Mouse (Mus musculus) forebrain, embryonic 13.5 days (tissue): ENCODE measurements around the gene Pcdh15. TPM values are rescaled to one million over a fixed set of nuclear protein-coding genes. Genes with fewer than 3 reads are reported as not detected.
A peak's percentile ranks its signal among the peaks of the same experiment; 100 is the strongest.

Source experiments
- ATAC-seq: fragments of 200-750 bp; cut with Nextera tagmentation; 2 replicates; pipeline ENCODE4 v1.8.0; 2017
- H3K27ac ChIP-seq: fragments of 300-500 bp; sonication (generic); 2 replicates; pipeline ENCODE4 v1.5.1; 2015; ENCODE audit warnings: inconsistent platforms, mild to moderate bottlenecking, moderate library complexity
- H3K27me3 ChIP-seq: fragments of 300-500 bp; sonication (generic); 2 replicates; pipeline ENCODE4 v1.6.1; 2015; ENCODE audit warnings: mild to moderate bottlenecking, inconsistent platforms
- H3K36me3 ChIP-seq: fragments of 300-500 bp; sonication (generic); 2 replicates; pipeline ENCODE4 v1.6.1; 2015; ENCODE audit warnings: mild to moderate bottlenecking, inconsistent platforms; ENCODE audit not compliant: poor library complexity, severe bottlenecking
- H3K4me1 ChIP-seq: fragments of 300-500 bp; sonication (generic); 2 replicates; pipeline ENCODE4 v1.6.1; 2015; ENCODE audit warnings: inconsistent platforms
- H3K4me2 ChIP-seq: fragments of 300-500 bp; sonication (generic); 2 replicates; pipeline ENCODE4 v1.6.1; 2015; ENCODE audit warnings: inconsistent platforms, mild to moderate bottlenecking, moderate library complexity
- H3K4me3 ChIP-seq: fragments of 300-500 bp; sonication (generic); 2 replicates; pipeline ENCODE4 v1.5.1; 2015; ENCODE audit warnings: mild to moderate bottlenecking, inconsistent platforms
- H3K9ac ChIP-seq: fragments of 300-500 bp; sonication (generic); 2 replicates; pipeline ENCODE4 v1.6.1; 2015; ENCODE audit warnings: mild to moderate bottlenecking, inconsistent platforms
- H3K9me3 ChIP-seq: fragments of 300-500 bp; sonication (generic); replicated peaks from 2 replicates; pipeline ENCODE4 v1.6.1; 2016; ENCODE audit warnings: inconsistent platforms
- WGBS: fragments of 180-500 bp; shearing (Covaris S2); methylation state at CpG from one replicate; pipeline ENCODE4 v1.1.7; 2015; 5-methylcytosine and 5-hydroxymethylcytosine counted together
- polyA plus RNA-seq: library from polyadenylated mRNA; unstranded; fragments of >200 nt; fragmentation: Nextera tagmentation; extraction: Ambion mirVana; gene quantifications from 2 replicates; pipeline ENCODE4 v1.2.1, GENCODE M21; 2015

Gene Pcdh15
- polyA plus RNA-seq, 1 experiment from 2014 or later = 1.9 TPM

DNA sequence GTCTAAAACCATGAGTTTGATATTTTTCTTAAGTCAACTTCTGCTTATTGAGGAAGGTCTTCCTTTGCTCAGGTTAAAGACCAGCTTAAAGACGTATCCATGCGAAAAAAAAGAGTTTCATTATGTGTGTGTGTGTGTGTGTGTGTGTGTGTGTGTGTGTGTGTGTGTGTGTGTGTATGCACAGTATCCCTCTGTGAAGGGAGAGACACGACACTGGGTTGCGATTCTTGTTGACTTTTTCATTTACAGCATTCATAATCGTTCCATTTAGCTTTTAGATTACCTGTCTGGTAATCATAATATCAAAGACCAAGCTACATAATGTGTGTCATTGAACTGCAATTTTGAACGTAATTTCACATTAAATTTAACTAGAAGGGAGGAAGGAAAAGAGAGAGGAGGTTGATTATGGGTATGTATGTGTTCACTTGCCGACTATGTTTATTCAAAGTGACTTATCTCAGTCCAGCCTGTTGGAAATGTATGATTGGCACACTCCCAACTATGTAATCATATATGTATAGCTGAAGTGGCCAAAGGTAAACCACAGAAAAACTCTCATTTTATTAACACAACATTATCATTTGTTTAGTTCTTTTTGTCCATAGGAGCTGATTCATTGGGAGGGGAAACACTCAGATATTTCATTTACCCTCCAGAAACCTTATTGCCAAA lies 626.6 kb downstream of the Pcdh15 start:
- H3K4me2 ChIP-seq = no peak overlapping the region
- no peaks in the 10 kb centered on the region for H3K36me3 ChIP-seq
- WGBS = 85% methylated on average over 7 of the region's 7 CpGs
- no peaks in the 10 kb centered on the region for H3K4me1 ChIP-seq
- H3K4me3 ChIP-seq = no peak overlapping the region
- no peak overlapping the region for H3K27ac ChIP-seq
- H3K9ac ChIP-seq = no peak overlapping the region
- ATAC-seq = no peak
- H3K27me3 ChIP-seq = no peaks in the 10 kb centered on the region
- H3K9me3 ChIP-seq = no peaks in the 10 kb centered on the region

DNA sequence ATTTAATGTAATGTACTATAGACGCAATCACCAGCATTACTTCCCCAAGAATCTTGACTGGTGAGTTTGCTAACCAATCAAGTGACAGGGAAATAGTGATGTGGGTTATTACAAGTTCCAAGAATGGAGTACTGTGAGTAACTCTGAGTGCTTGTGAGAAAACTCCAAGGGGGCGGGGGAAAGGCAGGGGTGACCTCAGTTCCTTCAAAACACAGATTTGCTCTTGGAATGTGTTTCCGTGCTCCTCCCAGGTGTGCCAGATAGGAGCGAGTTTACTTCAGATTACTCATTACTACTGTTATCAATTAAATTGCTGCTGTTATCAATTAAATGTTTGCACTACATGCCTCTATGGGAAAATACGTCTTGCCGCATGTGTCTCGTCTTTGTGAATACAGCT lies 634.1 kb downstream of the Pcdh15 start:
- no peaks in the 10 kb centered on the region for H3K27me3 ChIP-seq

GRCm38 (mm10) chr10:73749021-73749420 lies 649.9 kb downstream of the Pcdh15 start:
- no peak for ATAC-seq
- no peak overlapping the region for H3K4me3 ChIP-seq
- H3K36me3 ChIP-seq = no peaks in the 10 kb centered on the region
- H3K9ac ChIP-seq = no peak overlapping the region
- peaks cover 5% of the 10 kb centered on the region; the same call in 1 of the 2 replicates for H3K4me1 ChIP-seq
- no peaks in the 10 kb centered on the region for H3K9me3 ChIP-seq
- no peak overlapping the region for H3K27ac ChIP-seq
- 25% methylated on average over 2 of the region's 2 CpGs for WGBS
- H3K27me3 ChIP-seq = no peaks in the 10 kb centered on the region
- no peak overlapping the region for H3K4me2 ChIP-seq

More for the DNA sequence above, 634.1 kb downstream of the Pcdh15 start:
- Histone ChIP-seq H3K9me3 (no peaks in the 10 kb centered on the region), H3K4me2 (no peak overlapping the region), H3K4me3 (no peak overlapping the region), H3K36me3 (no peaks in the 10 kb centered on the region), H3K27ac (no peak overlapping the region), H3K9ac (no peak overlapping the region), H3K4me1 (no peaks in the 10 kb centered on the region)
- WGBS = 89% methylated on average over 7 of the region's 7 CpGs
- ATAC-seq = no peak

DNA sequence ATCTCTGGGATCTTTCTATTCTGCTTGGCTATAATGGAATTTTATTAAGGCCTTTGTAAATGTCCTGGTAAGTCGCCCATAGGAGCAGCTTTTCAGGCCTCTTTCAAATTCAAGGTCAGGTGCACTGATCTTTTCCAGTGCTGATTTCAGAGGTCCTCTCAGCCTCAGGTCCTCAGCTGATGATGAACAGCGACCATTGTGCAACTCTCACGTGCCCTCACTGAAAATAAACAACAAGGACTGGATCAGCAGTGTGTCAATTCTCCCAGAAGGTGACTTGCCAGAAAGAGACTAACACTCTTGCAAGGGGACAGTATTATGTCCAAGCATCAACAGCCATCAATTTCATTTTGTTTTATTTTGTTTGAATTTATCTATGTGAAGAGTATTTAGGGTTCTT lies 654.7 kb downstream of the Pcdh15 start:
- H3K4me2 ChIP-seq = no peak overlapping the region
- no peak overlapping the region for H3K27ac ChIP-seq
- no peak overlapping the region for H3K4me3 ChIP-seq
- H3K4me1 ChIP-seq = peaks cover 4% of the 10 kb centered on the region; the same call in 1 of the 2 replicates
- no peak overlapping the region for H3K9ac ChIP-seq
- H3K9me3 ChIP-seq = no peaks in the 10 kb centered on the region
- no peaks in the 10 kb centered on the region for H3K27me3 ChIP-seq
- 62% methylated on average over 3 of the region's 3 CpGs for WGBS
- no peaks in the 10 kb centered on the region for H3K36me3 ChIP-seq
- ATAC-seq = no peak

DNA sequence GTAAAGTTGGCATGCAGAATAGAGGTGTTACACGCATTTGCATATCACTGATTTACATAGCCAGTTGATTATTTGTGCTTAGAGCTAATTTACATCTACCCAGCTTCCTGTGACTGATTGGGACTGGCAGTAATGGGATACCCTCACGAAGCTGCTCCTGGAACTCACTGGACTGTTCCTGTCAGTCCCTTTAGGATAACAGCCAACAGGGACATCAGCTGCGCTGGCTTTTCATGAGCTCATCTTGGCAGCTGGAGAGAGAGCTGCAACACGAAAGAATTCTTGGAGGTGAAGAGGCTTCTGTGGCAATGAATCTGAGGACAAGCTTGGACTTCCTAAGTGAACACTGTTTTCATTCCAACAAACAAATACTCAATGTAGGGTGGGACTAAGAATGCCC lies 683.8 kb downstream of the Pcdh15 start:
- Histone ChIP-seq H3K9ac (no peak overlapping the region), H3K27ac (no peak overlapping the region), H3K9me3 (no peaks in the 10 kb centered on the region), H3K4me2 (no peak overlapping the region), H3K27me3 (no peaks in the 10 kb centered on the region), H3K36me3 (no peaks in the 10 kb centered on the region), H3K4me1 (no peaks in the 10 kb centered on the region), H3K4me3 (no peak overlapping the region)
- 55% methylated on average over 4 of the region's 4 CpGs for WGBS
- ATAC-seq = no peak

GRCm38 (mm10) chr10:73788163-73788562 lies 689.0 kb downstream of the Pcdh15 start:
- Histone ChIP-seq H3K27me3 (no peaks in the 10 kb centered on the region), H3K4me3 (no peak overlapping the region), H3K9me3 (no peaks in the 10 kb centered on the region), H3K9ac (no peak overlapping the region), H3K4me1 (no peaks in the 10 kb centered on the region), H3K36me3 (no peaks in the 10 kb centered on the region), H3K4me2 (no peak overlapping the region), H3K27ac (no peak overlapping the region)
- WGBS = 71% methylated on average over 3 of the region's 3 CpGs
- no peak for ATAC-seq

GRCm38 (mm10) chr10:73805069-73805468 lies 705.9 kb downstream of the Pcdh15 start:
- no peak for ATAC-seq
- Histone ChIP-seq H3K4me3 (no peak overlapping the region), H3K4me2 (no peak overlapping the region), H3K36me3 (no peaks in the 10 kb centered on the region), H3K9me3 (no peaks in the 10 kb centered on the region), H3K27ac (no peak overlapping the region), H3K4me1 (no peaks in the 10 kb centered on the region), H3K9ac (no peak overlapping the region), H3K27me3 (no peaks in the 10 kb centered on the region)
- WGBS = 88% methylated on average over 4 of the region's 4 CpGs

DNA sequence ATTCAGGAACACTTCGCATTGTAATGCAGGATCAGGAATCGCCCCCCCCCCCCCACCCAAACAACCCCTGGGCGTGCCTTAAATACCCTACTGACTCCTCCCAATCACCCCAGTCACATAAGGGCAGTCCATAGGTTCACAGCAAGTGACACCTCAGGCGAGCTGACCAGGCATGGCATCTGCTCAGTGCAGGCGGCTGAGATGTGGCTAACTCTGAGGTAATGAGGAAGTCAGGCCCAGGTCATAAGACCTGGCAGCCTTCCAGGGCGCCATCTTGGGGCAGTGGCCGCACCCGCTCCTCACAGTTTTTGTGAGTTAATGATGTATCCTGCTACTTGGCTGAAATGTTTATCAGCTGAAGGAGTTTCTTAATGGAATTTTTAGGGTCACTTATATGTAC lies 713.2 kb downstream of the Pcdh15 start:
- H3K27ac ChIP-seq = no peak overlapping the region
- H3K4me3 ChIP-seq = no peak overlapping the region
- H3K9me3 ChIP-seq = no peaks in the 10 kb centered on the region
- H3K27me3 ChIP-seq = no peaks in the 10 kb centered on the region
- no peak overlapping the region for H3K4me2 ChIP-seq
- WGBS = 78% methylated on average over 8 of the region's 8 CpGs
- no peak for ATAC-seq
- H3K4me1 ChIP-seq = no peaks in the 10 kb centered on the region
- no peaks in the 10 kb centered on the region for H3K36me3 ChIP-seq
- H3K9ac ChIP-seq = no peak overlapping the region

GRCm38 (mm10) chr10:73821657-73822583 lies 722.8 kb downstream of the Pcdh15 start:
- H3K4me3 ChIP-seq = peak overlapping the region; percentile 31
- H3K4me2 ChIP-seq = peak overlapping the region; percentile 63
- WGBS = 13% methylated on average over 22 of the region's 22 CpGs
- no peak overlapping the region for H3K27ac ChIP-seq
- H3K4me1 ChIP-seq = peaks cover 18% of the 10 kb centered on the region
- H3K9me3 ChIP-seq = no peaks in the 10 kb centered on the region
- H3K9ac ChIP-seq = peak overlapping the region; percentile 46
- H3K36me3 ChIP-seq = no peaks in the 10 kb centered on the region
- ATAC-seq = peak; percentile 92
- no peaks in the 10 kb centered on the region for H3K27me3 ChIP-seq

- Histone ChIP-seq H3K4me2 (no peak overlapping the region), H3K9me3 (no peaks in the 10 kb centered on the region), H3K4me3 (no peak overlapping the region), H3K4me1 (peaks cover 18% of the 10 kb centered on the region), H3K9ac (no peak overlapping the region), H3K27me3 (no peaks in the 10 kb centered on the region), H3K36me3 (no peaks in the 10 kb centered on the region), H3K27ac (no peak overlapping the region)
- no peak for ATAC-seq
- 72% methylated on average over 4 of the region's 4 CpGs for WGBS
Observed at GRCm38 (mm10) chr10:73823214-73823613, 724.1 kb downstream of the Pcdh15 start.

GRCm38 (mm10) chr10:73826354-73826753 lies 727.2 kb downstream of the Pcdh15 start:
- H3K36me3 ChIP-seq = no peaks in the 10 kb centered on the region
- H3K9me3 ChIP-seq = no peaks in the 10 kb centered on the region
- no peaks in the 10 kb centered on the region for H3K27me3 ChIP-seq
- no peak overlapping the region for H3K4me3 ChIP-seq
- no peak overlapping the region for H3K27ac ChIP-seq
- WGBS = 47% methylated on average over 8 of the region's 8 CpGs
- no peak; the same call in 1 of the 2 replicates for ATAC-seq
- H3K9ac ChIP-seq = no peak overlapping the region
- H3K4me2 ChIP-seq = peak overlapping the region; percentile 19; the same call in 1 of the 2 replicates
- peaks cover 16% of the 10 kb centered on the region for H3K4me1 ChIP-seq

GRCm38 (mm10) chr10:73828781-73829180 lies 729.6 kb downstream of the Pcdh15 start:
- H3K4me2 ChIP-seq = no peak overlapping the region
- H3K36me3 ChIP-seq = no peaks in the 10 kb centered on the region
- no peak for ATAC-seq
- H3K9me3 ChIP-seq = no peaks in the 10 kb centered on the region
- no peak overlapping the region for H3K27ac ChIP-seq
- H3K27me3 ChIP-seq = no peaks in the 10 kb centered on the region
- no peak overlapping the region for H3K9ac ChIP-seq
- no peak overlapping the region for H3K4me3 ChIP-seq
- peaks cover 5% of the 10 kb centered on the region; the same call in 1 of the 2 replicates for H3K4me1 ChIP-seq
- WGBS = 94% methylated on average over 2 of the region's 2 CpGs
